In genomic region chr6:136898954-136899353, GRCm38 (mm10) we compare ENCODE assay signal across 19 mouse cellular contexts. TPM values are rescaled to one million over a fixed set of nuclear protein-coding genes. Genes with fewer than 3 reads are reported as not detected.
DNase-seq lines count a peak whose midpoint lies in the region; ATAC-seq and TF ChIP-seq lines count a peak whose summit lies in the region.
"Had no signal": no experiment of that assay in that cellular context is flagged by ENCODE, and none has a peak within 500 bp of the region (broad histone marks: within the 10 kb centered on the region; RNA-seq: fewer than 3 reads in every experiment).

No protein-coding gene starts in this region.

- H3K79me2 ChIP-seq in heart, adult 2 months (replicated peaks; ENCODE audit: control insufficient read depth, insufficient read depth, low read length) = no peaks in the 10 kb centered on the region

- no peak overlapping the region for H3K4me3 ChIP-seq in heart, adult 2 months
- no peak overlapping the region for H3K4me3 ChIP-seq in lung, embryonic 14.5 days (ENCODE audit: low read depth, low read length)
- no peak overlapping the region for H3K4me3 ChIP-seq in liver, embryonic 12.5 days
- H3K4me3 ChIP-seq: embryonic facial prominence, embryonic 13.5 days; forebrain, embryonic 15.5 days; limb, embryonic 10.5 days; stomach, embryonic 15.5 days had no signal

- no peak overlapping the region for H3K9ac ChIP-seq in heart, adult 2 months (ENCODE audit: low read depth, low read length)
- no peak overlapping the region for H3K9ac ChIP-seq in lung, embryonic 14.5 days
- no peak overlapping the region for H3K9ac ChIP-seq in liver, embryonic 12.5 days
- H3K9ac ChIP-seq: embryonic facial prominence, embryonic 13.5 days; forebrain, embryonic 15.5 days; hindbrain, embryonic 14.5 days; stomach, embryonic 15.5 days had no signal

- H3K27me3 ChIP-seq in heart, adult 2 months (ENCODE audit: control insufficient read depth, insufficient read depth, low read length) = no peaks in the 10 kb centered on the region
- no peaks in the 10 kb centered on the region for H3K27me3 ChIP-seq in lung, embryonic 14.5 days (ENCODE audit: insufficient read depth, low read length)
- H3K27me3 ChIP-seq in liver, embryonic 12.5 days (replicated peaks) = no peaks in the 10 kb centered on the region
- H3K27me3 ChIP-seq: embryonic facial prominence, embryonic 13.5 days; forebrain, embryonic 15.5 days; stomach, embryonic 15.5 days had no signal

- ATAC-seq in lung, embryonic 14.5 days (ENCODE audit: insufficient read depth) = no peak
- peak; percentile 81 for ATAC-seq in inflammation-experienced regulatory T-cells, adult 6 months
- no peak for ATAC-seq in liver, embryonic 12.5 days
- ATAC-seq: forebrain, embryonic 15.5 days had no signal

- no peak overlapping the region for H3K4me2 ChIP-seq in lung, embryonic 14.5 days
- no peak overlapping the region for H3K4me2 ChIP-seq in liver, embryonic 12.5 days
- H3K4me2 ChIP-seq: embryonic facial prominence, embryonic 13.5 days; forebrain, embryonic 15.5 days; hindbrain, embryonic 14.5 days; stomach, embryonic 15.5 days had no signal

- TF ChIP-seq EP300 in heart, adult 2 months (IDR thresholded peaks at IDR 0.05; ENCODE audit: insufficient read depth, low read depth, low read length) = no peak

- no peak for DNase-seq in heart, adult 2 months
- no peak for DNase-seq in heart, adult 8-10 months (ENCODE audit: low spot score)
- no peak for DNase-seq in lung, embryonic 14.5 days
- no peak for DNase-seq in lung, postnatal 4 days
- peak; percentile 24 for DNase-seq in thymus, postnatal 25 days
- DNase-seq in urinary bladder, postnatal 14 days (ENCODE audit: low spot score) = no peak
- DNase-seq: adrenal gland, adult 2 months; cerebellum, adult 9-11 months; gastrocnemius, postnatal 10 days; kidney, postnatal 10 days had no signal

- H3K4me1 ChIP-seq in heart, adult 2 months (ENCODE audit: control insufficient read depth, insufficient read depth, low read length) = peaks cover 17% of the 10 kb centered on the region
- H3K4me1 ChIP-seq in lung, embryonic 14.5 days (ENCODE audit: insufficient read depth) = peaks cover 30% of the 10 kb centered on the region
- peaks cover 22% of the 10 kb centered on the region for H3K4me1 ChIP-seq in liver, embryonic 12.5 days
- H3K4me1 ChIP-seq: forebrain, embryonic 15.5 days had no signal

- peak overlapping the region; percentile 63 for H3K27ac ChIP-seq in heart, adult 2 months
- peak overlapping the region; percentile 85 for H3K27ac ChIP-seq in lung, embryonic 14.5 days (ENCODE audit: low read depth)
- no peak overlapping the region for H3K27ac ChIP-seq in liver, embryonic 12.5 days
- H3K27ac ChIP-seq: forebrain, embryonic 15.5 days; hindbrain, embryonic 14.5 days; limb, embryonic 10.5 days had no signal

- no peak for TF ChIP-seq CTCF in heart, adult 2 months (IDR thresholded peaks at IDR 0.05)
- no peak for TF ChIP-seq CTCF in lung, embryonic 14.5 days (IDR thresholded peaks at IDR 0.05; ENCODE audit: low read depth)

- 31% methylated on average over 2 of the region's 2 CpGs for WGBS in heart, adult 2 months
- 36% methylated on average over 2 of the region's 2 CpGs for WGBS in lung, embryonic 14.5 days
- 28% methylated on average over 2 of the region's 2 CpGs for WGBS in liver, embryonic 12.5 days (ENCODE audit: insufficient replicate concordance)

- intact Hi-C loops in heart, adult 2 months (cut with DNase I) = no loop called here

- TF ChIP-seq POLR2A in heart, adult 2 months (IDR thresholded peaks at IDR 0.05; ENCODE audit: insufficient read depth, low read depth, low read length) = no peak

- no peaks in the 10 kb centered on the region for H3K9me3 ChIP-seq in lung, embryonic 14.5 days (ENCODE audit: low read depth, low read length)
- H3K9me3 ChIP-seq in liver, embryonic 12.5 days (replicated peaks) = no peaks in the 10 kb centered on the region
- H3K9me3 ChIP-seq: embryonic facial prominence, embryonic 13.5 days; forebrain, embryonic 15.5 days; limb, embryonic 10.5 days; stomach, embryonic 15.5 days had no signal

- no peaks in the 10 kb centered on the region; the same call in 1 of the 2 replicates for H3K36me3 ChIP-seq in heart, adult 2 months (ENCODE audit: control insufficient read depth, insufficient read depth, low read length)
- H3K36me3 ChIP-seq in lung, embryonic 14.5 days (ENCODE audit: insufficient read depth) = no peaks in the 10 kb centered on the region
- H3K36me3 ChIP-seq in liver, embryonic 12.5 days = no peaks in the 10 kb centered on the region
- H3K36me3 ChIP-seq: embryonic facial prominence, embryonic 13.5 days; forebrain, embryonic 15.5 days; limb, embryonic 10.5 days; stomach, embryonic 15.5 days had no signal

RNA-seq across cellular contexts. Expression of gene Erp27, which starts 23.0 kb away (rescaled TPM):
- not detected for total RNA-seq in heart, adult 2 months (2021)
- polyA plus RNA-seq in heart, adult 2 months (2012; rRNA removed) = 0.29 and 0.51 TPM in 2 replicates
- under 1 TPM in 2 of 4 experiments, not detected in 2; 0.44 to 0.57 TPM for total RNA-seq in heart, adult 8-10 months (2022)
- 1.1 TPM in 2 replicates for polyA plus RNA-seq in lung, embryonic 14.5 days (2014; fragmentation: Nextera tagmentation; extraction: Ambion mirVana)
- 1 to 10 TPM; 1.1 to 2.1 (median 1.1) TPM for polyA plus RNA-seq in inflammation-experienced regulatory T-cells, adult 6 months (2017; shearing (Covaris generic))
- polyA plus RNA-seq in liver, embryonic 12.5 days (2016; fragmentation: Nextera tagmentation; extraction: Ambion mirVana) = 0.27 and 0.43 TPM in 2 replicates
- total RNA-seq: adrenal gland, adult 2 months had no signal
- polyA plus RNA-seq: adrenal gland, adult 2 months; hindbrain, embryonic 14.5 days had no signal

RNA-seq across cellular contexts. Expression of gene Mgp, which starts 23.3 kb away (rescaled TPM):
- total RNA-seq in heart, adult 2 months (2021) = 100 to 1,000 TPM; 409 to 433 TPM
- polyA plus RNA-seq in heart, adult 2 months (2012; rRNA removed) = 1,071 and 1,296 TPM in 2 replicates
- total RNA-seq in heart, adult 8-10 months (2022) = 100 to 1,000 TPM; 260 to 429 (median 309) TPM
- polyA plus RNA-seq in lung, embryonic 14.5 days (2014; fragmentation: Nextera tagmentation; extraction: Ambion mirVana) = 768 and 894 TPM in 2 replicates
- polyA plus RNA-seq in inflammation-experienced regulatory T-cells, adult 6 months (2017; shearing (Covaris generic)) = not detected
- 4.3 and 7.4 TPM in 2 replicates for polyA plus RNA-seq in liver, embryonic 12.5 days (2016; fragmentation: Nextera tagmentation; extraction: Ambion mirVana)

RNA-seq across cellular contexts. Expression of gene Pde6h, which starts 24.7 kb away (rescaled TPM):
- under 1 TPM in 1 of 2 experiments, not detected in 1; 0.30 TPM for total RNA-seq in heart, adult 2 months (2021)
- polyA plus RNA-seq in heart, adult 2 months (2012; rRNA removed) = 0.04 and 0.26 TPM in 2 replicates
- total RNA-seq in heart, adult 8-10 months (2022) = under 1 TPM in 1 of 4 experiments, not detected in 3; 0.81 TPM
- not detected in 2 replicates for polyA plus RNA-seq in lung, embryonic 14.5 days (2014; fragmentation: Nextera tagmentation; extraction: Ambion mirVana)
- not detected for polyA plus RNA-seq in inflammation-experienced regulatory T-cells, adult 6 months (2017; shearing (Covaris generic))
- not detected in 2 replicates for polyA plus RNA-seq in liver, embryonic 12.5 days (2016; fragmentation: Nextera tagmentation; extraction: Ambion mirVana)
- total RNA-seq: gastrocnemius, postnatal 10 days had no signal
- polyA plus RNA-seq: adrenal gland, adult 2 months; embryonic facial prominence, embryonic 13.5 days; forebrain, embryonic 15.5 days; limb, embryonic 10.5 days; liver, embryonic 16.5 days; stomach, embryonic 15.5 days had no signal

RNA-seq across cellular contexts. Expression of gene Art4, which starts 41.4 kb away (rescaled TPM):
- 10 to 100 TPM; 16.3 to 19.6 TPM for total RNA-seq in heart, adult 2 months (2021)
- polyA plus RNA-seq in heart, adult 2 months (2012; rRNA removed) = 12.8 and 19.9 TPM in 2 replicates
- 10 to 100 TPM; 17.9 to 24.4 (median 22.7) TPM for total RNA-seq in heart, adult 8-10 months (2022)
- 3.3 and 3.6 TPM in 2 replicates for polyA plus RNA-seq in lung, embryonic 14.5 days (2014; fragmentation: Nextera tagmentation; extraction: Ambion mirVana)
- 1 to 10 TPM in 2 of 3 experiments, not detected in 1; 1.5 to 2.3 TPM for polyA plus RNA-seq in inflammation-experienced regulatory T-cells, adult 6 months (2017; shearing (Covaris generic))
- polyA plus RNA-seq in liver, embryonic 12.5 days (2016; fragmentation: Nextera tagmentation; extraction: Ambion mirVana) = 26.3 and 27.0 TPM in 2 replicates
- polyA plus RNA-seq: C2C12 had no signal

RNA-seq across cellular contexts. Expression of gene Arhgdib, which starts 42.7 kb away (rescaled TPM):
- 10 to 100 TPM; 24.0 to 30.4 TPM for total RNA-seq in heart, adult 2 months (2021)
- 41.7 and 57.6 TPM in 2 replicates for polyA plus RNA-seq in heart, adult 2 months (2012; rRNA removed)
- 10 to 100 TPM; 19.6 to 27.6 (median 22.0) TPM for total RNA-seq in heart, adult 8-10 months (2022)
- polyA plus RNA-seq in lung, embryonic 14.5 days (2014; fragmentation: Nextera tagmentation; extraction: Ambion mirVana) = 71.9 and 72.6 TPM in 2 replicates
- 1,000 to 10,000 TPM; 2,255 to 2,929 (median 2,357) TPM for polyA plus RNA-seq in inflammation-experienced regulatory T-cells, adult 6 months (2017; shearing (Covaris generic))
- 120 and 122 TPM in 2 replicates for polyA plus RNA-seq in liver, embryonic 12.5 days (2016; fragmentation: Nextera tagmentation; extraction: Ambion mirVana)

Comparison
In these comparisons a context has a peak if more than half of its experiments do, and no peak if none do; other contexts are left out.
1. RNA of gene Mgp, which starts 23.3 kb away (polyA plus RNA-seq): 1,071 to 1,296 TPM in heart, adult 2 months and 768 to 894 TPM in lung, embryonic 14.5 days; 4.3 to 7.4 TPM in liver, embryonic 12.5 days and not detected in inflammation-experienced regulatory T-cells, adult 6 months; every median in the first group is over 10 times any median in the second.